Mouse (Mus musculus): ENCODE data around the gene Sf3a2. TPM values are rescaled to one million over a fixed set of nuclear protein-coding genes. Genes with fewer than 3 reads are reported as not detected.
A peak's percentile ranks its signal among the peaks of the same experiment; 100 is the strongest.

Gene Sf3a2
- polyA plus RNA-seq, 1 experiment from 2014 or later = 39.0 TPM

DNA sequence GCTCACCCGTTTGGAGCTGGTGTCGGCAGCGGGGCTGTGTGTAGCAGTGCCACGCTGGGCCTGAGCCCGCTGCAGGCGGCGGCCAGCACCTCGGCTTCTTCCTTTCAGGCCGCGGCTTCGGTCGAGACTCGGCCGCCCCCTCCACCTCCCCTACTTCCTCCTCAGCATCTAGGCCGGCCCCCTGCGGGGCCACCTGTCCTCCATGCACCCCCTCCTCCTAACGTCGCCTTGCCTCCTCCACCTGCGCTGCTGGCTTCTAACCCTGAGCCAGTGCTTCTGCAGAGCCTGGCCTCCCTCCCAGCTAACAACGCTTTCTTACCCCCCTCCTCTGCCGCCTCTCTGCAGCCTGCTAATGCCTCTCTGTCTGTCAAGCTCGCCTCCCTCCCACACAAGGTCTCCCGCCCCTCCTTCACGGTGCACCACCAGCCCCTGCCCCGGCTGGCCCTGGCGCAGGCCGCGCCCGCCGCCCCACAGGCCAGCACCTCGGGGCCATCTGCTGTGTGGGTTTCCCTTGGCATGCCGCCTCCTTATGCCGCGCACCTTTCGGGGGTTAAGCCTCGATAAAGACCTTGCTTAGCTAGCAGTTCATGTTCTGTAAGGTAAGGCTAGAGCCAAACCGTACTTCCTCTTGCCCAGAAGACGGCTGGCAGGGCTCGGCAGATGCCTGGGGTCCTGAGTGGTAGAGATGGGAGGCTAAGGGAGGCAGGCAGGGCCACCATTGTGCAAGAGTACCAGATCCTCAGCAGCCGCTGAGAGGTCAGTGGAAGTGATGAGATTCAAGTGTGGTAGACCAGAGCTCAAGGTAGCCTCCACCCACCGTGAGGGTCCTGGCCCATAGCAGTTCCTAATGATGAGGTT lies 5.6 kb upstream of the Sf3a2 start:
- H3K9me3 ChIP-seq (ENCODE audit: control insufficient read depth) = no peaks in the 10 kb centered on the region
- H3K27ac ChIP-seq (ENCODE audit: low read depth, low read length) = no peak overlapping the region
- no peaks in the 10 kb centered on the region for H3K27me3 ChIP-seq (replicated peaks; ENCODE audit: control insufficient read depth, insufficient read depth, low read length)
- no peak overlapping the region for H3K4me3 ChIP-seq (ENCODE audit: low read depth, low read length)
- H3K4me2 ChIP-seq (replicated peaks; ENCODE audit: low read depth) = no peak overlapping the region
- WGBS = 66% methylated on average over 41 of the region's 41 CpGs
- peaks cover 78% of the 10 kb centered on the region for H3K36me3 ChIP-seq (ENCODE audit: control insufficient read depth, insufficient read depth)
- TF ChIP-seq CTCF (IDR thresholded peaks at IDR 0.05; ENCODE audit: low read depth) = no peak
- H3K9ac ChIP-seq (ENCODE audit: low read depth, low read length) = no peak overlapping the region
- no peaks in the 10 kb centered on the region for H3K4me1 ChIP-seq (replicated peaks; ENCODE audit: control insufficient read depth, insufficient read depth, low read length)
- ATAC-seq = no peak

- ATAC-seq = no peak
- TF ChIP-seq CTCF (IDR thresholded peaks at IDR 0.05; ENCODE audit: low read depth) = no peak
These were observed 4.8 kb upstream of the Sf3a2 start for GRCm38 (mm10) chr10:80793033-80793784.

DNA sequence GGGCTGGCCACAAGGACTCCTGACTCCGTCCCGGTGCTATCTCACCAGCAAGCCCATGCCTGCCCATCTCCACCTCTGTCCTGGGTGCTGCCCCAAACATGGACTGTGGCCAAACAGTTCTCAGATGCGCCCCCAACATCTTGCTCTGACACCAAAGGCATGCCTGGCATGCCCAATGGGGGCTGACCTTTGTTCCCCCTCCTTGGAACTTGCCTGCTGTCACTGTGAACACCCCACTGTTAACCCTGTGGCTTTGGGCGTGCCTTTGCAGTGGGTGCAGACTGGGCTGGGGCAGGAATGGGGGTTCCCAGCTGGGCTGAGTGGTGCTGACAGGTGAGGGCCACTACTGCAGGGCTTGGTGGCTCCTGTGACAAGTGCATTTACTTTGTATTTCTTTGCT lies 4.2 kb upstream of the Sf3a2 start:
- Histone ChIP-seq H3K27ac (ENCODE audit: low read depth, low read length) (peak overlapping the region; percentile 41; the same call in 1 of the 2 replicates), H3K9ac (ENCODE audit: low read depth, low read length) (no peak overlapping the region), H3K4me2 (replicated peaks; ENCODE audit: low read depth) (no peak overlapping the region), H3K27me3 (replicated peaks; ENCODE audit: control insufficient read depth, insufficient read depth, low read length) (no peaks in the 10 kb centered on the region), H3K4me1 (replicated peaks; ENCODE audit: control insufficient read depth, insufficient read depth, low read length) (no peaks in the 10 kb centered on the region), H3K4me3 (ENCODE audit: low read depth, low read length) (no peak overlapping the region), H3K9me3 (ENCODE audit: control insufficient read depth) (no peaks in the 10 kb centered on the region), H3K36me3 (ENCODE audit: control insufficient read depth, insufficient read depth) (peaks cover 64% of the 10 kb centered on the region)
- no peak for TF ChIP-seq CTCF (IDR thresholded peaks at IDR 0.05; ENCODE audit: low read depth)
- WGBS = 72% methylated on average over 4 of the region's 4 CpGs
- ATAC-seq = no peak

More at GRCm38 (mm10) chr10:80793033-80793784, 4.8 kb upstream of the Sf3a2 start:
- Histone ChIP-seq H3K9me3 (ENCODE audit: control insufficient read depth) (no peaks in the 10 kb centered on the region), H3K36me3 (ENCODE audit: control insufficient read depth, insufficient read depth) (peaks cover 70% of the 10 kb centered on the region), H3K4me1 (replicated peaks; ENCODE audit: control insufficient read depth, insufficient read depth, low read length) (no peaks in the 10 kb centered on the region), H3K27ac (ENCODE audit: low read depth, low read length) (no peak overlapping the region), H3K4me2 (replicated peaks; ENCODE audit: low read depth) (no peak overlapping the region), H3K27me3 (replicated peaks; ENCODE audit: control insufficient read depth, insufficient read depth, low read length) (no peaks in the 10 kb centered on the region), H3K4me3 (ENCODE audit: low read depth, low read length) (no peak overlapping the region), H3K9ac (ENCODE audit: low read depth, low read length) (no peak overlapping the region)
- 87% methylated on average over 13 of the region's 13 CpGs for WGBS

DNA sequence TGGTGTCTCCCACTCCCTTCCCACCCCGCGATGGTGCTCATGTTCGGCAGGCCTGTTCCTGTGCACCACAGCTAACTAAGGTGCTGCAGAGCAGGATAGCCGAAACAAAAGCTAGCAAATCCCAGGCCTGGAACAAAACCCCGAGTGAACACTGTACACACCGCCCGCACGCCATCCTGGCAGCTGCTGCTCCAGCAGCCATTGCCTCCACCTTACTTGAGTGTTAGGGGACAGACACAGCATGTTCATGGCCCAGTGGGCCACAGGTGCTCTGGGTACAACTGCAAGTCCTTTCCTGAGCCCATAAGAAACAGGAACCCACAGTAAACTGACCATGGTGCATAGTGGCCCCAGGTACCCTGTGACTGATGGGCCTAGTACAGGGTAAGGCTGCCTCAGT lies 3.2 kb upstream of the Sf3a2 start:
- no peak for ATAC-seq
- Histone ChIP-seq H3K4me3 (ENCODE audit: low read depth, low read length) (no peak overlapping the region), H3K4me1 (replicated peaks; ENCODE audit: control insufficient read depth, insufficient read depth, low read length) (no peaks in the 10 kb centered on the region), H3K9me3 (ENCODE audit: control insufficient read depth) (no peaks in the 10 kb centered on the region), H3K9ac (ENCODE audit: low read depth, low read length) (no peak overlapping the region), H3K4me2 (replicated peaks; ENCODE audit: low read depth) (no peak overlapping the region), H3K36me3 (ENCODE audit: control insufficient read depth, insufficient read depth) (peaks cover 55% of the 10 kb centered on the region), H3K27me3 (replicated peaks; ENCODE audit: control insufficient read depth, insufficient read depth, low read length) (no peaks in the 10 kb centered on the region), H3K27ac (ENCODE audit: low read depth, low read length) (no peak overlapping the region)
- 86% methylated on average over 8 of the region's 8 CpGs for WGBS
- no peak for TF ChIP-seq CTCF (IDR thresholded peaks at IDR 0.05; ENCODE audit: low read depth)

DNA sequence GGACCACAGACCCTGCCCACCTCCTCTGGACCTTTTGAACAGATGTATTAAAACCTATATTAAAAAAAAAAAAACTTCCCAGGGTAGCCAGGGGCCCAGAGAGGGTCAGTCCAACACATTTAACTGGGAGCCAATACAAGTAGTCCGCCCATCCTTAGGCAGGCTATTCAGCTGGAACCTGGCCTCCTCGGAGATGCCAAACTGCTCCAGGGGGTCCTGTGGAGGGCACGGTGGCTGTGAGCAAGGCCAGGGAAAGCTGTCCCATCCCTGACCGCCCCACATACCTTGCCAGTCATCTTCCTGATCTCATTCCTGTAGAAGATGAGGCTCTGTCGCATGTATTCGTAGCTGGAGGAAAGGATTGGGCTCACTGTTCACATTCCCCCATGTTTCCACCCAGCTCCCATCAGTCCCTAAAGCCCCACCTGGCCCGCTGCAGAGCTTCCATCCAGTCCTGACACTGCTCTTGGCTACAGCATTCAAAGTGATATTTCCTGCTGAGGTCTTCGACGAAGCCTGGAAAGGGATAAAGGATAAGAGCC lies 1.6 kb upstream of the Sf3a2 start:
- TF ChIP-seq CTCF (IDR thresholded peaks at IDR 0.05; ENCODE audit: low read depth) = no peak
- ATAC-seq = no peak
- H3K36me3 ChIP-seq (ENCODE audit: control insufficient read depth, insufficient read depth) = peaks cover 45% of the 10 kb centered on the region
- H3K4me2 ChIP-seq (replicated peaks; ENCODE audit: low read depth) = no peak overlapping the region
- H3K27me3 ChIP-seq (replicated peaks; ENCODE audit: control insufficient read depth, insufficient read depth, low read length) = no peaks in the 10 kb centered on the region
- H3K4me1 ChIP-seq (replicated peaks; ENCODE audit: control insufficient read depth, insufficient read depth, low read length) = no peaks in the 10 kb centered on the region
- H3K27ac ChIP-seq (ENCODE audit: low read depth, low read length) = no peak overlapping the region
- no peaks in the 10 kb centered on the region for H3K9me3 ChIP-seq (ENCODE audit: control insufficient read depth)
- H3K9ac ChIP-seq (ENCODE audit: low read depth, low read length) = 0 out of 2 replicates have a peak overlapping the region, but pooled peaks have one; percentile 97
- WGBS = 86% methylated on average over 9 of the region's 9 CpGs
- no peak overlapping the region for H3K4me3 ChIP-seq (ENCODE audit: low read depth, low read length)
